Mouse (Mus musculus) kidney, postnatal 0 days (tissue): ENCODE results near the gene Dnajc9. TPM values are rescaled to one million over a fixed set of nuclear protein-coding genes. Genes with fewer than 3 reads are reported as not detected.

Experiments
- ATAC-seq: fragments of 200-750 bp; cut with Nextera tagmentation; replicated peaks from 2 replicates; pipeline ENCODE4 v1.8.0; 2017; ENCODE audit warnings: low read depth, moderate number of reproducible peaks, moderate TSS enrichment, moderate library complexity; ENCODE audit not compliant: low FRiP score
- DNase-seq: peaks from one replicate; pipeline ENCODE4 v3.0.0-alpha.2; 2016; ENCODE audit warnings: low spot score
- H3K27ac ChIP-seq: fragments of 300-500 bp; sonication (generic); 2 replicates; pipeline ENCODE4 v1.5.1; 2014; ENCODE audit warnings: mild to moderate bottlenecking
- H3K27me3 ChIP-seq: fragments of 300-500 bp; sonication (generic); 2 replicates; pipeline ENCODE4 v1.6.1; 2014; ENCODE audit warnings: low read length, mixed read lengths; ENCODE audit not compliant: insufficient read depth
- H3K36me3 ChIP-seq: fragments of 300-500 bp; sonication (generic); 2 replicates; pipeline ENCODE4 v1.6.1; 2014; ENCODE audit warnings: low read length, mixed read lengths; ENCODE audit not compliant: insufficient read depth
- H3K4me1 ChIP-seq: fragments of 300-500 bp; sonication (generic); replicated peaks from 2 replicates; pipeline ENCODE4 v1.6.1; 2014; ENCODE audit warnings: antibody characterized with exemption, low read length, mixed read lengths; ENCODE audit not compliant: insufficient read depth
- H3K4me2 ChIP-seq: fragments of 300-500 bp; sonication (generic); 2 replicates; pipeline ENCODE4 v1.6.1; 2014; ENCODE audit warnings: mild to moderate bottlenecking, low read length, moderate library complexity, mixed read lengths
- H3K4me3 ChIP-seq: fragments of 300-500 bp; sonication (generic); replicated peaks from 2 replicates; pipeline ENCODE4 v1.5.1; 2014; ENCODE audit warnings: low read depth, low read length
- H3K9ac ChIP-seq: fragments of 300-500 bp; sonication (generic); 2 replicates; pipeline ENCODE4 v1.6.1; 2014; ENCODE audit warnings: low read depth, low read length
- H3K9me3 ChIP-seq: fragments of 300-500 bp; sonication (generic); replicated peaks from 2 replicates; pipeline ENCODE4 v1.6.1; 2016; ENCODE audit warnings: low read length, inconsistent platforms, mixed read lengths
- CTCF ChIP-seq: IDR thresholded peaks from 2 replicates; pipeline ENCODE4 v1.5.1; 2016; ENCODE audit warnings: antibody characterized with exemption, low read depth, mild to moderate bottlenecking, moderate library complexity
- WGBS: fragments of 180-500 bp; shearing (Covaris S2); extraction: QIAGEN DNeasy Blood & Tissue Kit; methylation state at CpG from one replicate; pipeline ENCODE4 v1.1.7; 2014; 5-methylcytosine and 5-hydroxymethylcytosine counted together
- polyA plus RNA-seq: library from polyadenylated mRNA; unstranded; fragments of >200 nt; fragmentation: Nextera tagmentation; extraction: Ambion mirVana; gene quantifications from 2 replicates; pipeline ENCODE4 v1.2.1, GENCODE M21; 2015

The Dnajc9 gene
- polyA plus RNA-seq, 1 experiment from 2014 or later, result 91.4 TPM

DNA sequence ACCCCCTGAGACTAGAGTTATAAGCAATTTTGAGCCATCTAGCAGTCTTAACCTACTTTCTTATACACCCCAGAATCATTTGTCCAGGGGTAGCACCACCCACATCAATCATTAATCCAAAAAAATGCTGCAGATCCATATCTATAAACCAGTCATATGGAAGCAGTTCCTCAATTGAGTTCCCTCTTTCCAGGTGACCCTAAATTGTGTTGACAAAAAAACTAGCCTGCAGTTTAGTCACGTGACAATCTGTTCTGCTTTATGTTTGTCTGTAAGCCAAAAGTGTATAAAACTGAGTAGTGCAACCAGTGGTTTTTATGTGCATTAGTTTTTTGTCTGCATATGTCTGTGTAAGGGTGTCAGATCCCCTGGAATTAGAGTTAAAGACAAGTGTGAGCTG lies 16.9 kb downstream of the Dnajc9 start:
- Histone ChIP-seq H3K9ac (no peak overlapping the region), H3K4me3 (no peak overlapping the region), H3K27ac (no peak overlapping the region; the same call in 1 of the 2 replicates), H3K4me2 (no peak overlapping the region), H3K27me3 (no peaks in the 10 kb centered on the region), H3K9me3 (no peaks in the 10 kb centered on the region), H3K36me3 (peaks cover 27% of the 10 kb centered on the region; the same call in 1 of the 2 replicates), H3K4me1 (no peaks in the 10 kb centered on the region)
- DNase-seq, result no peak
- 69% methylated on average over 1 of the region's 1 CpGs for WGBS
- ATAC-seq, result no peak
- TF ChIP-seq CTCF, result no peak

- H3K4me1 ChIP-seq, result no peaks in the 10 kb centered on the region
- H3K27ac ChIP-seq, result no peak overlapping the region
- no peaks in the 10 kb centered on the region for H3K9me3 ChIP-seq
- ATAC-seq, result no peak
- H3K4me3 ChIP-seq, result no peak overlapping the region
- no peak overlapping the region for H3K9ac ChIP-seq
- no peak for TF ChIP-seq CTCF
- no peaks in the 10 kb centered on the region for H3K27me3 ChIP-seq
- no peak for DNase-seq
- no peak overlapping the region for H3K4me2 ChIP-seq
- peaks cover 23% of the 10 kb centered on the region; the same call in 1 of the 2 replicates for H3K36me3 ChIP-seq
- WGBS, result 88% methylated on average over 7 of the region's 7 CpGs
Measured at GRCm38 (mm10) chr14:20370798-20371197, 17.9 kb downstream of the Dnajc9 start.

GRCm38 (mm10) chr14:20368271-20368670 lies 20.4 kb downstream of the Dnajc9 start:
- Histone ChIP-seq H3K9me3 (no peaks in the 10 kb centered on the region), H3K9ac (no peak overlapping the region), H3K4me1 (no peaks in the 10 kb centered on the region), H3K4me2 (no peak overlapping the region), H3K27ac (no peak overlapping the region), H3K36me3 (peaks cover 35% of the 10 kb centered on the region), H3K27me3 (no peaks in the 10 kb centered on the region), H3K4me3 (no peak overlapping the region)
- no peak for ATAC-seq
- TF ChIP-seq CTCF, result peak; percentile 22; the same call in 1 of the 2 replicates
- 92% methylated on average over 3 of the region's 3 CpGs for WGBS
- no peak for DNase-seq

- 95% methylated on average over 4 of the region's 4 CpGs for WGBS
- TF ChIP-seq CTCF, result no peak
- peaks cover 70% of the 10 kb centered on the region for H3K36me3 ChIP-seq
Measured at GRCm38 (mm10) chr14:20363230-20363629, 25.5 kb downstream of the Dnajc9 start.

GRCm38 (mm10) chr14:20347991-20348541 lies 40.6 kb downstream of the Dnajc9 start, which contains the start of the genes Ecd and Fam149b:
Ecd (minus strand) TSS chr14:20348121.
Fam149b (plus strand) TSS chr14:20348162.
- H3K4me3 ChIP-seq, result peak within 1 kb of the TSS; percentile 80
- under 1% methylated on average over 42 of the region's 42 CpGs for WGBS
- DNase-seq (peak; percentile 98), ATAC-seq (peak; percentile 99)
- no peaks in the 10 kb centered on the region for H3K9me3 ChIP-seq
- no peaks in the 10 kb centered on the region for H3K27me3 ChIP-seq
- peak within 1 kb of the TSS; percentile 95 for H3K27ac ChIP-seq
- peak within 1 kb of the TSS; percentile 95 for H3K9ac ChIP-seq
- peak; percentile 66 for TF ChIP-seq CTCF
- H3K4me2 ChIP-seq, result peak within 1 kb of the TSS; percentile 77
- peaks cover 9% of the 10 kb centered on the region for H3K4me1 ChIP-seq
- H3K36me3 ChIP-seq, result 0 out of 2 replicates have a peak, but pooled peaks cover 5% of the 10 kb centered on the region

More at GRCm38 (mm10) chr14:20363230-20363629, 25.5 kb downstream of the Dnajc9 start:
- Histone ChIP-seq H3K9ac (no peak overlapping the region), H3K4me2 (no peak overlapping the region), H3K9me3 (no peaks in the 10 kb centered on the region), H3K27me3 (no peaks in the 10 kb centered on the region), H3K4me1 (no peaks in the 10 kb centered on the region), H3K27ac (no peak overlapping the region), H3K4me3 (no peak overlapping the region)
- no peak for ATAC-seq
- no peak for DNase-seq

GRCm38 (mm10) chr14:20347441-20347990 lies 41.2 kb downstream of the Dnajc9 start:
- no peak for DNase-seq
- H3K4me1 ChIP-seq, result peaks cover 9% of the 10 kb centered on the region
- H3K27me3 ChIP-seq, result no peaks in the 10 kb centered on the region
- peak overlapping the region; percentile 95 for H3K27ac ChIP-seq
- peak overlapping the region; percentile 95 for H3K9ac ChIP-seq
- H3K4me3 ChIP-seq, result peak overlapping the region; percentile 80
- H3K4me2 ChIP-seq, result peak overlapping the region; percentile 77
- peak; percentile 17; the same call in 1 of the 2 replicates for ATAC-seq
- H3K9me3 ChIP-seq, result no peaks in the 10 kb centered on the region
- no peak for TF ChIP-seq CTCF
- 2% methylated on average over 15 of the region's 15 CpGs for WGBS
- H3K36me3 ChIP-seq, result 0 out of 2 replicates have a peak, but pooled peaks cover 5% of the 10 kb centered on the region
